Mouse (Mus musculus): ENCODE measurements around the gene Cxcr2.

DNA sequence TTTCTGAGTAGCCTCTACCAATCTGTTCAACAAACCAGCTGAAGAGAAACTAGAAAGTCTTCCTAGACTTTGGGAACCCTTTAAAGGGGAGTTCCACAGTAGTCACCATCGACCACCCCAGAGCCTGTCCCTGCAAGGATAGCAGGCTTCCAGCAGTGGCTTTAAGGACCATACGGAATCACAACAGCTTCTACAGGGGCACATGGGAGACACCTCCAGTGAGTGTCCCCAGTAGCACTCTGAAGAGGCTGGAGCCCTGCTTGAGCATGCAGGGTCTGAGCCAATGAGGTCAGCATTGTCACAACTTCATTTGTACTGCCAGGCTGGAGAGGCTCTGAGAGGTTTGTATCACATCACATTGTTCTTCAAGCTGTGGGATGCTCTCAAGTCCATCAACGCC is 3.7 kb upstream of the Cxcr2 start:
- no peak for TF ChIP-seq CTCF (IDR thresholded peaks at IDR 0.05; ENCODE audit: extremely low read depth, insufficient read length, insufficient replicate concordance, low read depth, low read length)
- no peak for TF ChIP-seq POLR2A (IDR thresholded peaks at IDR 0.05; ENCODE audit: low read depth, low read length)
